Mouse (Mus musculus): ENCODE data around the gene Chst12. TPM values are rescaled to one million over a fixed set of nuclear protein-coding genes. Genes with fewer than 3 reads are reported as not detected.
"Not testable (repeated sequence)": the region's sequence is repeated elsewhere in the genome, so short reads cannot be mapped to it uniquely, and the experiment has no call there.

Chst12 gene
- polyA plus RNA-seq (2012; fragmentation: generic; extraction: Trizol): 14.7 TPM
- long read RNA-seq, experiment 1, transcript Chst12-201 (2 exons, 2,331 nt): major isoform, 41 of 58 reads
- long read RNA-seq, experiment 1, transcript Chst12-202 (2 exons, 766 nt): minor isoform, 8 of 58 reads
- long read RNA-seq, experiment 1, partial matches to known transcripts: 0 of 58 reads
- long read RNA-seq, experiment 1, other reads (novel, unspliced or antisense): 9 of 58 reads
- long read RNA-seq, experiment 2, transcript Chst12-202 (2 exons, 766 nt): minor isoform, 27 of 176 reads
- long read RNA-seq, experiment 2, transcript Chst12-201 (2 exons, 2,331 nt): major isoform, 144 of 176 reads
- long read RNA-seq, experiment 2, partial matches to known transcripts: 3 of 176 reads
- long read RNA-seq, experiment 2, other reads (novel, unspliced or antisense): 2 of 176 reads

GRCm38 (mm10) chr5:140505208-140505780, at the start of gene Chst12:
TSS of gene Chst12 (plus strand) at chr5:140505550.
- H3K79me2 ChIP-seq (ENCODE audit: control insufficient read depth, insufficient read depth): peaks cover 34% of the 10 kb centered on the region
- no peaks in the 10 kb centered on the region for H3K36me3 ChIP-seq (ENCODE audit: control insufficient read depth, insufficient read depth)
- TF ChIP-seq FOSL1 (IDR thresholded peaks at IDR 0.05; ENCODE audit: insufficient read depth, low read length, poor library complexity, severe bottlenecking) (no peak), MYOD1 (IDR thresholded peaks at IDR 0.05; ENCODE audit: control insufficient read depth, insufficient read length, low read depth) (no peak), USF1 (IDR thresholded peaks at IDR 0.05; ENCODE audit: low read depth) (peak; percentile 34), CEBPB (IDR thresholded peaks at IDR 0.05; ENCODE audit: low read depth) (no peak), CTCF (IDR thresholded peaks at IDR 0.05; ENCODE audit: control insufficient read depth, insufficient read depth, insufficient read length) (no peak), MAX (IDR thresholded peaks at IDR 0.05) (peak; percentile 99), MYOG (IDR thresholded peaks at IDR 0.05; ENCODE audit: control insufficient read depth, extremely low read depth, insufficient read length) (no peak)
- H3K4me3 ChIP-seq (ENCODE audit: insufficient read depth, poor library complexity, severe bottlenecking): peak within 1 kb of the TSS; percentile 53
- H3K27me3 ChIP-seq (ENCODE audit: control insufficient read depth, insufficient read depth, insufficient read length): no peaks in the 10 kb centered on the region
- peak within 1 kb of the TSS; percentile 52 for H3ac ChIP-seq (ENCODE audit: control insufficient read depth, insufficient read length, low read depth)
- H3K79me3 ChIP-seq (ENCODE audit: low read depth): peaks cover 3% of the 10 kb centered on the region

- Histone ChIP-seq H3K79me2 (ENCODE audit: control insufficient read depth, insufficient read depth) (no peaks in the 10 kb centered on the region), H3K27me3 (ENCODE audit: control insufficient read depth, insufficient read depth, insufficient read length) (no peaks in the 10 kb centered on the region), H3K36me3 (ENCODE audit: control insufficient read depth, insufficient read depth) (no peaks in the 10 kb centered on the region), H3ac (ENCODE audit: control insufficient read depth, insufficient read length, low read depth) (no peak overlapping the region), H3K79me3 (ENCODE audit: low read depth) (no peaks in the 10 kb centered on the region), H3K4me3 (ENCODE audit: insufficient read depth, poor library complexity, severe bottlenecking) (no peak overlapping the region)
- TF ChIP-seq USF1 (IDR thresholded peaks at IDR 0.05; ENCODE audit: low read depth) (no peak), MYOD1 (IDR thresholded peaks at IDR 0.05; ENCODE audit: control insufficient read depth, insufficient read length, low read depth) (peak; percentile 83), CEBPB (IDR thresholded peaks at IDR 0.05; ENCODE audit: low read depth) (no peak), MYOG (IDR thresholded peaks at IDR 0.05; ENCODE audit: control insufficient read depth, extremely low read depth, insufficient read length) (no peak)
These were observed 43.9 kb upstream of the Chst12 start for GRCm38 (mm10) chr5:140461476-140461875.

DNA sequence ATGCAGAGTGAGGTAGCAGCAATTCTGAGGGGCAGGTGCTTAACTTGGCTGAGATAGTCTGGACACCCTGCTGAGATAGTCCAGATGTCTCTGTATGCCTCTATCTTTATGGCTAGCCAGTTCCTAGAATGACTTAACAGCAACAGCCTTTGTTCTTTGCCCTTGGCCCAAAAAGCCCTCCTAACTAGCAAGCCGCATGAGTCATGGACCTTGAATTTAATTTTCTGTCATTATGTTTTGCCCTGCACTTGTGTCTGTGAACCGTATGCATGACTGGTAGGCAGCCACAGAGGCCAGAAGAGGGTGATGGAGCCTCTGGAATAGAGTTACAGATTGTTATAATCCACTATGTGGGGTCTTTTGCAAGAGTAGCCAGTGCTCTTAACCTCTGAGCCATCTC, 42.2 kb upstream of the Chst12 start:
- not testable (repeated sequence) for H3K27me3 ChIP-seq (ENCODE audit: control insufficient read depth, insufficient read depth, insufficient read length); H3K79me2 ChIP-seq (ENCODE audit: control insufficient read depth, insufficient read depth); H3K4me3 ChIP-seq (ENCODE audit: insufficient read depth, poor library complexity, severe bottlenecking)

DNA sequence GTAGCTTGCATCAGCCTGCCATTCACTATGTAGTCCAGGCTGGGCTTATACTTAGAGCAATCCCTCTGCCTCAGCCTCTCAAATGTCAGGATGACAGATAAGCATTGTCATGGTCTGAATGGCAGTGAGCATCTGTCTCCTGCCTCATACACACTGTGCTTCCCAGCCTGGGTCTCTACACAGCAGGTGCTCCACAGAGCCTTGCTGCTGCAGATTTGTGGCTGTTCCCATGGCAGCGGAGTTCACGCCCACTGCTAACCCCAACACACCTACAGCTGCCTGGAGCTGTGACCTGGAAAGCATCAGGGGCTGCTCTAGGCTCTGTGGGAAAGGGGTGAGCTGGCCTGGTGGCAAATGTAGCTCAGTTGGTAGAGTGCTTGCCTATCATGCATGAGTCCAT, 40.4 kb upstream of the Chst12 start:
- H3K27me3 ChIP-seq (ENCODE audit: control insufficient read depth, insufficient read depth, insufficient read length): no peaks in the 10 kb centered on the region
- H3ac ChIP-seq (ENCODE audit: control insufficient read depth, insufficient read length, low read depth): no peak overlapping the region
- H3K36me3 ChIP-seq (ENCODE audit: control insufficient read depth, insufficient read depth): no peaks in the 10 kb centered on the region
- no peaks in the 10 kb centered on the region for H3K79me2 ChIP-seq (ENCODE audit: control insufficient read depth, insufficient read depth)
- TF ChIP-seq CEBPB (IDR thresholded peaks at IDR 0.05; ENCODE audit: low read depth): no peak
- no peak for TF ChIP-seq MAX (IDR thresholded peaks at IDR 0.05)
- no peak for TF ChIP-seq MYOG (IDR thresholded peaks at IDR 0.05; ENCODE audit: control insufficient read depth, extremely low read depth, insufficient read length)
- TF ChIP-seq USF1 (IDR thresholded peaks at IDR 0.05; ENCODE audit: low read depth): no peak
- no peak for TF ChIP-seq MYOD1 (IDR thresholded peaks at IDR 0.05; ENCODE audit: control insufficient read depth, insufficient read length, low read depth)
- H3K4me3 ChIP-seq (ENCODE audit: insufficient read depth, poor library complexity, severe bottlenecking): no peak overlapping the region
- no peaks in the 10 kb centered on the region for H3K79me3 ChIP-seq (ENCODE audit: low read depth)

More for the DNA sequence above, 42.2 kb upstream of the Chst12 start:
- H3K36me3 ChIP-seq (ENCODE audit: control insufficient read depth, insufficient read depth); H3ac ChIP-seq (ENCODE audit: control insufficient read depth, insufficient read length, low read depth); H3K79me3 ChIP-seq (ENCODE audit: low read depth): not testable (repeated sequence)

DNA sequence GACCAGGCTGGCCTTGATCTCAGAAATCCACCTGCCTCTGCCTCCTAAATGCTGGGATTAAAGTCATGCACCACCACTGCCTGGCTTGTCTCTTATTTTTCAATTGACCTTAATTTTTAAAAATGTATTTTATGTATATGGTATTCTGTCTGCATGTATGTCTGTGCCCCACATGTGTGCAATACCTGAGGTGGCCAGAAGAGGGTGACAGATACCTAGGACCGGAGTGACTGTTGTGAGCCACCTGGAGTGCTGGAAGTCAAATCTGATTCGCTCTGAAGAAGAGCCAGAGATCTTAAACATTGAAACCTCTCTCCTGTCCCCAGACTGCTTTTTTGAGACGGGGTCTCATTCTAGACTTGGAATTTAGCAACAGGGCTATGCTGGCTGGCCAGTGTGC, 33.0 kb upstream of the Chst12 start:
- Histone ChIP-seq H3K79me2 (ENCODE audit: control insufficient read depth, insufficient read depth) (no peaks in the 10 kb centered on the region), H3K36me3 (ENCODE audit: control insufficient read depth, insufficient read depth) (no peaks in the 10 kb centered on the region), H3K27me3 (ENCODE audit: control insufficient read depth, insufficient read depth, insufficient read length) (no peaks in the 10 kb centered on the region), H3K4me3 (ENCODE audit: insufficient read depth, poor library complexity, severe bottlenecking) (no peak overlapping the region), H3K79me3 (ENCODE audit: low read depth) (no peaks in the 10 kb centered on the region), H3ac (ENCODE audit: control insufficient read depth, insufficient read length, low read depth) (no peak overlapping the region)
- TF ChIP-seq CEBPB (IDR thresholded peaks at IDR 0.05; ENCODE audit: low read depth): no peak
- no peak for TF ChIP-seq MAX (IDR thresholded peaks at IDR 0.05)
- TF ChIP-seq CTCF (IDR thresholded peaks at IDR 0.05; ENCODE audit: control insufficient read depth, insufficient read depth, insufficient read length): no peak
- TF ChIP-seq FOSL1 (IDR thresholded peaks at IDR 0.05; ENCODE audit: insufficient read depth, low read length, poor library complexity, severe bottlenecking): no peak
- no peak for TF ChIP-seq USF1 (IDR thresholded peaks at IDR 0.05; ENCODE audit: low read depth)
- no peak for TF ChIP-seq MYOG (IDR thresholded peaks at IDR 0.05; ENCODE audit: control insufficient read depth, extremely low read depth, insufficient read length)
- TF ChIP-seq MYOD1 (IDR thresholded peaks at IDR 0.05; ENCODE audit: control insufficient read depth, insufficient read length, low read depth): no peak

DNA sequence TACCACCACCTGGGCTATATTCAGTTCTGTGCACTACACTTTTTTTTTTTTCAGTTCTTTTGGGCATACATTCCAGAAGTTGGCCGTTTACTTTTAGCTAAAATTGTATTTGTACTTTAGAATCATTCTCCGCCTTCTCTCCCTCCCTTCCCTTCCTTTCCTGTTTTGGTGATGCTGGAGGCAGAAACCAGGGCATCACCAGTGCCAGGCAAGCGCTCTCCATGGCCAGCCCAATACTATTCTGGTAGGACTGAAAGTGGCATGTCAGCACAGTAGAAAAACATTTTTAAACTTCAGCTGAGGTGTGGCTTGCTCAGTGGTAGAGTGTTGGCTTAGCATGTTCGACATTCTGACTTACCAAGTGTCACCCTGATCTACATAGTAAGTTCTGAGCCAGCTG, 23.9 kb upstream of the Chst12 start:
- no peak overlapping the region for H3ac ChIP-seq (ENCODE audit: control insufficient read depth, insufficient read length, low read depth)
- TF ChIP-seq MYOD1 (IDR thresholded peaks at IDR 0.05; ENCODE audit: control insufficient read depth, insufficient read length, low read depth) (no peak), FOSL1 (IDR thresholded peaks at IDR 0.05; ENCODE audit: insufficient read depth, low read length, poor library complexity, severe bottlenecking) (no peak), CTCF (IDR thresholded peaks at IDR 0.05; ENCODE audit: control insufficient read depth, insufficient read depth, insufficient read length) (no peak)
- no peaks in the 10 kb centered on the region for H3K79me2 ChIP-seq (ENCODE audit: control insufficient read depth, insufficient read depth)
- H3K79me3 ChIP-seq (ENCODE audit: low read depth): no peaks in the 10 kb centered on the region
- H3K27me3 ChIP-seq (ENCODE audit: control insufficient read depth, insufficient read depth, insufficient read length): no peaks in the 10 kb centered on the region
- no peaks in the 10 kb centered on the region for H3K36me3 ChIP-seq (ENCODE audit: control insufficient read depth, insufficient read depth)
- no peak overlapping the region for H3K4me3 ChIP-seq (ENCODE audit: insufficient read depth, poor library complexity, severe bottlenecking)
